Mouse (Mus musculus) forebrain, embryonic 11.5 days (tissue): ENCODE measurements around the gene Elf3. TPM values are rescaled to one million over a fixed set of nuclear protein-coding genes. Genes with fewer than 3 reads are reported as not detected.
"Not testable (repeated sequence)": the region's sequence is repeated elsewhere in the genome, so short reads cannot be mapped to it uniquely, and the experiment has no call there.

Experiments used
- ATAC-seq: fragments of 200-750 bp; cut with Nextera tagmentation; replicated peaks from 2 replicates; pipeline ENCODE4 v1.8.0; 2017; ENCODE audit warnings: moderate TSS enrichment; ENCODE audit not compliant: low FRiP score
- DNase-seq: peaks from one replicate; pipeline ENCODE4 v3.0.0-alpha.2; 2017; ENCODE audit warnings: low spot score
- H3K27ac ChIP-seq: fragments of 300-500 bp; sonication (generic); 2 replicates; pipeline ENCODE4 v1.5.1; 2014; ENCODE audit warnings: low read depth, low read length
- H3K27me3 ChIP-seq: fragments of 300-500 bp; sonication (generic); 2 replicates; pipeline ENCODE4 v1.6.1; 2014; ENCODE audit warnings: mild to moderate bottlenecking, low read length, mixed read lengths; ENCODE audit not compliant: control insufficient read depth, insufficient read depth
- H3K36me3 ChIP-seq: fragments of 300-500 bp; sonication (generic); 2 replicates; pipeline ENCODE4 v1.6.1; 2014; ENCODE audit warnings: mild to moderate bottlenecking, low read length, moderate library complexity, mixed read lengths; ENCODE audit not compliant: control insufficient read depth, insufficient read depth
- H3K4me1 ChIP-seq: fragments of 300-500 bp; sonication (generic); replicated peaks from 2 replicates; pipeline ENCODE4 v1.6.1; 2014; ENCODE audit warnings: low read length, mixed read lengths; ENCODE audit not compliant: control insufficient read depth, insufficient read depth
- H3K4me2 ChIP-seq: fragments of 300-500 bp; sonication (generic); 2 replicates; pipeline ENCODE4 v1.6.1; 2014; ENCODE audit warnings: low read depth, mild to moderate bottlenecking, low read length, moderate library complexity, mixed read lengths; ENCODE audit not compliant: severe bottlenecking
- H3K4me3 ChIP-seq: fragments of 300-500 bp; sonication (generic); 2 replicates; pipeline ENCODE4 v1.5.1; 2014; ENCODE audit warnings: low read depth, low read length
- H3K9ac ChIP-seq: fragments of 300-500 bp; sonication (generic); 2 replicates; pipeline ENCODE4 v1.6.1; 2014; ENCODE audit warnings: low read length
- H3K9me3 ChIP-seq: fragments of 300-500 bp; sonication (generic); 2 replicates; pipeline ENCODE4 v1.6.1; 2016; ENCODE audit warnings: low read length, mixed read lengths; ENCODE audit not compliant: control insufficient read depth
- WGBS: fragments of 180-500 bp; shearing (Covaris S2); extraction: QIAGEN DNeasy Blood & Tissue Kit; methylation state at CpG from one replicate; pipeline ENCODE4 v1.1.7; 2014; 5-methylcytosine and 5-hydroxymethylcytosine counted together
- polyA plus RNA-seq: library from polyadenylated mRNA; unstranded; fragments of >200 nt; fragmentation: Nextera tagmentation; extraction: Ambion mirVana; gene quantifications from 2 replicates; pipeline ENCODE4 v1.2.1, GENCODE M21; 2014

The Elf3 gene
- polyA plus RNA-seq, 1 experiment from 2014 or later, result 0.83 TPM

DNA sequence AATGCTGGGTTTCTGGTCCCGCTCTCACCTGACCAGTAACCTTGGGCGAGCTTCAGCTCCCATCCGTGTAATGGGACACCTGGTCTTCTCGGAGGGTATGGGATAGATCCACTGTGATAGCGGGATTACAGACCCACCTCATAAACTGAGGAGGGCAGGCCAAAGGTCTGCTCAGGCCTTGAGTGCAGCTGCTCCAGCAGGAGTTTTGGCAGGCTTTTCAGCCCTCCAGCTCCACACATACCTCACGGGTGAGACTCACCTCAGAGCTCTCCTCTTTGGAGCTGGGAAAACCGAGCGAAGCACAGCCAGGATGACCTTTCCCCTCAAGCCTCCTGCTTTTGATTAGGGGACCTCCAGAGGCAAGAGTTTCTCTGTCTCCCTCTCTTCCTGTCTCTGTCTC lies 7.0 kb downstream of the Elf3 start:
- Histone ChIP-seq H3K27me3 (no peaks in the 10 kb centered on the region), H3K4me3 (no peak overlapping the region), H3K9me3 (no peaks in the 10 kb centered on the region), H3K9ac (no peak overlapping the region), H3K4me1 (peaks cover 6% of the 10 kb centered on the region; the same call in 1 of the 2 replicates), H3K27ac (no peak overlapping the region), H3K36me3 (no peaks in the 10 kb centered on the region), H3K4me2 (no peak overlapping the region)
- ATAC-seq (no peak), DNase-seq (no peak)
- 81% methylated on average over 8 of the region's 8 CpGs for WGBS

DNA sequence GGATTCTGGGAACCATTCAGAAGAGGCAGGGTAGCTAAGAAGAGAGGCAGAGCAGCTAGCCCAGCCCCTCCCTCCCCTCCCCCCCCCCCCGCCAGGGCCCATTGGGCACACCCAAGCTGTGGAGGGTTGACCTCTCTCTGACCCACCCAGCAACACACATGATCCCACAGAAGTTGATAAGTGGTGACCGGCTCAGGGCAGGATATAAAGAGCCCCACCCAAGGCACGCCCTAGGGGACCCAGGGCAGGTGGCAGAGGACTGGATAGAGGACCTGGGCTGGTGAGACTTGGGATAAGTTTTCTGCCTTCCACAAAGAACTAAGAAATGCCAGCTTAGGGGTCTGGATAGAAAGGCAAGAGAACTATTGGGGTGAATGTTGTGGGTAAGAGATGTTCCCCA lies 7.7 kb downstream of the Elf3 start:
- Histone ChIP-seq H3K9me3 (no peaks in the 10 kb centered on the region), H3K27ac (no peak overlapping the region), H3K9ac (no peak overlapping the region), H3K27me3 (no peaks in the 10 kb centered on the region), H3K4me3 (no peak overlapping the region), H3K4me2 (no peak overlapping the region), H3K36me3 (no peaks in the 10 kb centered on the region), H3K4me1 (peaks cover 6% of the 10 kb centered on the region; the same call in 1 of the 2 replicates)
- ATAC-seq (no peak; the same call in 1 of the 2 replicates), DNase-seq (no peak)
- 65% methylated on average over 3 of the region's 3 CpGs for WGBS

DNA sequence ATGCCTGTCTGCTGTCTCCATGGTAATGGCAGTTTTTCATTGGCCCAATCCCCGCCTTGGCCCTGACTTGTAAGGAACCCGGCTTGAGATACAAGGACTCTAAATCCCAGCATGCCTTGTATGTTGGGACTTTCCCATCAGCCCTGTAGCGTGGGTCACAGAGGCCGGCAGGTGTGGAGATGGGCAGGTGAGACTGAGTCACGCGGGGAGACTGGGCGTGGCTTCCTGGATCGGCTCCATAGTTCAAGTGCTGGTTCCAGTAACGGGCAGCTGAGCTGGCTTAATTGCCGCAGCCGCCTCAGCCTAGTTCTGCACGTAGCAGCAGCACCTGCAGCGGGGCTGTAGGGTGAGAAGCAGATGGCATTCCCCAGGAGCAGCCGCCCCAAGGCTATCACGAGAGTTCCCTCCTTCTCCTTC lies 9.9 kb downstream of the Elf3 start:
- Histone ChIP-seq H3K27ac (no peak overlapping the region), H3K4me3 (peak overlapping the region; percentile 15), H3K36me3 (no peaks in the 10 kb centered on the region), H3K4me2 (peak overlapping the region; percentile 45; the same call in 1 of the 2 replicates), H3K4me1 (peaks cover 6% of the 10 kb centered on the region; the same call in 1 of the 2 replicates), H3K9ac (peak overlapping the region; percentile 7; the same call in 1 of the 2 replicates), H3K27me3 (no peaks in the 10 kb centered on the region), H3K9me3 (no peaks in the 10 kb centered on the region)
- WGBS, result 5% methylated on average over 15 of the region's 15 CpGs
- peak; percentile 60 for DNase-seq
- ATAC-seq, result peak; percentile 39; the same call in 1 of the 2 replicates

DNA sequence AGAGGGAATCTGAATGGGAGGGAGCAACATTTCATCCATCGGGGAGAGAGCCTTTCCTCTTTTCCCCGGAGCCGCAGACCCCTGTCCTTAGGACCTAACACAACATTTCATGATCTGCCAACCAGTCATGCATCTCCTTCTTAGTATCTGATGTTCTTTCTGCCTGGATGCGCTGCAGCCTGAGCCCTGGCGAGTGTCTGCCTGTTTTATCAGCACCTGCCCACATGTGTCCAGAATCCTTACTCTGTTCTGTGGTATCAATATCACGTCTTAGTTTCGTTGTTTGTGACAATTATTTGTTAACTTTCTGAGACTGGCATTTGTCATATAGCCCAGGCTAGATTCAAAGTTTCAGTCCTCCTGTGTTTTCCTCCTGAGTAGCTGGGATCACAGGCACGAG lies 14.4 kb downstream of the Elf3 start:
- H3K9ac ChIP-seq, result no peak overlapping the region
- no peak overlapping the region for H3K27ac ChIP-seq
- 83% methylated on average over 8 of the region's 8 CpGs for WGBS
- no peaks in the 10 kb centered on the region for H3K9me3 ChIP-seq
- no peaks in the 10 kb centered on the region for H3K36me3 ChIP-seq
- DNase-seq, result no peak
- H3K4me2 ChIP-seq, result no peak overlapping the region
- H3K27me3 ChIP-seq, result no peaks in the 10 kb centered on the region
- H3K4me3 ChIP-seq, result no peak overlapping the region
- 0 out of 2 replicates have a peak, but pooled peaks cover 4% of the 10 kb centered on the region for H3K4me1 ChIP-seq
- no peak for ATAC-seq

DNA sequence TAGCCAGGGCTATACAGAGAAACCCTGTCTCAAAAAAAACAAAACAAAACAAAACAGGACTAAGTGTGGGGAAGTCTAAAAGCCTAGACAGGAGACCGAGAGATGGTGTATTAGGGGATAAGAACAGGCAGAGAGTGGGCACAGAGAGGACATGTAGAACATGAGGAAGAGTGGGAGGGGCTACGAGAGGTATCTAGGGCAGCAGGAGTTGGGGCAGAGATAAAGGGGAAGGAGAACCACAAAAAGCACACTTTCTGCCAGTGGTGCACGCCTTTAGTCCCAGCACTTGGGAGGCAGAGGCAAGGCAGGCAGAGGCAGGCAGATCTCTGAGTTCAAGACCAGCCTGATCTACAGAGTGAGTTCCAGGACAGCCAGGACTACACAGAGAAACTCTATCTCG lies 18.2 kb downstream of the Elf3 start:
- H3K4me1 ChIP-seq, H3K27ac ChIP-seq, H3K36me3 ChIP-seq, H3K4me2 ChIP-seq, ATAC-seq, DNase-seq, H3K9me3 ChIP-seq, H3K9ac ChIP-seq, H3K4me3 ChIP-seq, H3K27me3 ChIP-seq: not testable (repeated sequence)
- 76% methylated on average over 4 of the region's 4 CpGs for WGBS

DNA sequence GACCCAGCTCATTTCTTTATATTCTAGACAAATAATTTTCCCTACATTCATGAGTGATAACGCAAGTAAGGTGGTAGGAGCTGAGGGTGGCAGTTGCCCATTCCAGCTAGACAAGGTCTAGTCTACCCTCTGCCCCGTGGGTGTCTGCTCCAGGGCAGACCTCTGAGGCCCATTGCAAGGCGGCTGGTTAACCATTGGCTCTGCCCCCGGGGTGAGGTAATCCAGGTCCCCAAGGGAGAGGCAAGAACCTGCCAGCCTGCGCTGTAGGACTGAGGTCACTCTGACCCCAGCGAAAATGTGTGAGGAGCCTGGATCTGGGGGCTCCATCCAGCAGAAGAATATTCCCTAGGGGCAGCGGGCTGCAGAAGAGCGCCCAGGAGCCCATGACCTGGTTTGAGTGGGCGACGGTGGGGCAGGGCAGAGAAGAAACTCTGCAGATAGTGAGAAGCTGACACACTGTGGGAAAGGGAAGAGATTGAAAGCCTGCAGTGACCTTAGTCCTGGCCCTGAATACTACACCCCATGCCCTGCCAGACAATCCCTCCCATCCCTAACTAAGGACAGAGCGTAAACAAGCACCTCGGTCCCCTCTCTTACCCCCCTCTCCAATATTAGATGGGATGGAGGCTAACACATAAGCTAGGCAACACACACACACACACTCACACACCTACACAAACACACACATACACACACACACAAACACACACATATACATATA lies 21.1 kb downstream of the Elf3 start:
- Histone ChIP-seq H3K27me3 (no peaks in the 10 kb centered on the region), H3K36me3 (no peaks in the 10 kb centered on the region), H3K4me2 (no peak overlapping the region), H3K4me1 (no peaks in the 10 kb centered on the region), H3K4me3 (no peak overlapping the region), H3K9ac (no peak overlapping the region), H3K9me3 (no peaks in the 10 kb centered on the region), H3K27ac (no peak overlapping the region)
- ATAC-seq, result no peak
- WGBS, result 71% methylated on average over 12 of the region's 12 CpGs
- no peak for DNase-seq

DNA sequence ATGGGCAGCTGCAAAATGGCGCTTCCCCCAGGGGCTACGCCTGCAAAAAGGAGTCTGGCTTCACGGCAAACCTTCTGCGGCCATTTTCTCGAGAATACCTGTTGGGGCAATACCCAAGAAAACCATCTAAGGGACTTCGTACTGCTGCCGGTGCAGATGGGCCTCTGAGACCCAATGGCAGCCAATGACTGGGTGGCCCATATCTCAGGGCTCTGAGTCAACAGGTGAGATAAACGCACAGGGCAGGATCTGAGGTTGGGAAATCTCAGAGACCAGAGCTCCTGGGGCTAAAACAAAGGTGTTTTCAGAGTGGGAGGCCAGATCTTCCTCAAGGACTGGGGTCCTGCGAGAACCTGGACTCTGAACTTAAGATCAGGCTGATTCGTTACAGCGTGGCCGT lies 23.6 kb downstream of the Elf3 start:
- no peak overlapping the region for H3K27ac ChIP-seq
- H3K27me3 ChIP-seq, result no peaks in the 10 kb centered on the region
- no peak for DNase-seq
- no peaks in the 10 kb centered on the region for H3K36me3 ChIP-seq
- H3K9me3 ChIP-seq, result no peaks in the 10 kb centered on the region
- H3K4me2 ChIP-seq, result no peak overlapping the region
- no peaks in the 10 kb centered on the region for H3K4me1 ChIP-seq
- no peak overlapping the region for H3K9ac ChIP-seq
- WGBS, result 91% methylated on average over 12 of the region's 12 CpGs
- H3K4me3 ChIP-seq, result no peak overlapping the region
- no peak for ATAC-seq

DNA sequence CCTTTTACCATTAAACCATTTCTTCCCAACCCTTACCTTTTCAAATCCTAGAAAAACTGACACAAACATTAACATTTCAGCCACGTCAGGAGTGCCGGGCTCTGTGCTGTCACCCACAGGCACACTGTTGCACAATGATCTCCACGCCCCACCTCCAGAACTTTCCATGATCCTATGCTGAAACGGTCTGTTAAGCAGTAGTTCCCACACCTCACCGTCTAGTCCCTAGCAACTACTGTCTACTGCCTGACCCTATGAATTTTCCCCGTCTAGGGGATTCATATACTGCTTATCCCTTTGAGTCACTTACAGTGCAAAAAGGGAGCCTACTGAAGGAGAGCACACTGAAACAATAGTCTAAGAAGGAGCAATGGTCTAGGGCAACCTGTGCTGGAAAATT lies 24.4 kb downstream of the Elf3 start:
- WGBS, result 92% methylated on average over 6 of the region's 6 CpGs
- H3K27me3 ChIP-seq, result no peaks in the 10 kb centered on the region
- ATAC-seq (no peak), DNase-seq (no peak)
- no peak overlapping the region for H3K4me3 ChIP-seq
- H3K9ac ChIP-seq, result no peak overlapping the region
- no peak overlapping the region for H3K4me2 ChIP-seq
- H3K9me3 ChIP-seq, result no peaks in the 10 kb centered on the region
- no peaks in the 10 kb centered on the region for H3K4me1 ChIP-seq
- no peaks in the 10 kb centered on the region for H3K36me3 ChIP-seq
- no peak overlapping the region for H3K27ac ChIP-seq

DNA sequence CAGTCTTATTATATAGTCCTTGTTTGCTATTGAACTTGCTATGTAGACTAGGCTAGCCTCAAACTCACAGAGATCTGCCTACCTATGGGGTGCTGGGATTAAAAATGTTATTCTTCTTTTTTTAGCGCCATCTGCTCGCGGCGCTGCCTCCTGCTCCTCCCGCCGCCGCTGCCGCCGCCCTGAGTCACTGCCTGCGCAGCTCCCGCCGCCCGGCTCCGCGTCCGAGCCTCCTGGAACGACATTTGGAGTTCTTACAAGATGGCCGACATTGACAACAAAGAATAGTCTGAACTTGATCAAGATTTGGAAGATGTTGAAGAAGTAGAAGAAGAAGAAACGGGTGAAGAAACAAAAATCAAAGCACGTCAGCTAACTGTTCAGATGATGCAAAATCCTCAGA lies 26.5 kb downstream of the Elf3 start:
- not testable (repeated sequence) for H3K27me3 ChIP-seq, H3K4me3 ChIP-seq, H3K4me1 ChIP-seq, H3K36me3 ChIP-seq, H3K9me3 ChIP-seq, H3K9ac ChIP-seq, H3K4me2 ChIP-seq, DNase-seq, H3K27ac ChIP-seq, ATAC-seq
- 80% methylated on average over 20 of the region's 20 CpGs for WGBS
